Mouse (Mus musculus) liver, embryonic 16.5 days (tissue): ENCODE results near the gene Olfr955. TPM values are rescaled to one million over a fixed set of nuclear protein-coding genes. Genes with fewer than 3 reads are reported as not detected.

ENCODE experiments used
- polyA plus RNA-seq: library from polyadenylated mRNA; unstranded; fragments of >200 nt; fragmentation: Nextera tagmentation; extraction: Ambion mirVana; gene quantifications from 2 replicates; pipeline ENCODE4 v1.2.1, GENCODE M21; 2015

Olfr955 gene
- polyA plus RNA-seq, 1 experiment from 2014 or later, result not detected

Other genes with a start within 250 kb of the Olfr955 start
- not detected in 2 replicates for gene Olfr1537, start 221.9 kb downstream of the Olfr955 start, polyA plus RNA-seq
- not detected in 2 replicates for gene Olfr945, start 195.1 kb downstream of the Olfr955 start, polyA plus RNA-seq
- gene Olfr948, start 145.9 kb downstream of the Olfr955 start, polyA plus RNA-seq, result not detected in 2 replicates
- gene Olfr951, start 84.5 kb downstream of the Olfr955 start, polyA plus RNA-seq, result not detected in 2 replicates
- gene Olfr952, start 44.8 kb downstream of the Olfr955 start, polyA plus RNA-seq, result not detected in 2 replicates
- gene Olfr954, start 15.2 kb downstream of the Olfr955 start, polyA plus RNA-seq, result not detected in 2 replicates
- gene Olfr44, start 22.1 kb upstream of the Olfr955 start, polyA plus RNA-seq, result not detected in 2 replicates
- gene Olfr957, start 43.9 kb upstream of the Olfr955 start, polyA plus RNA-seq, result not detected in 2 replicates
- not detected in 2 replicates for gene Olfr958, start 82.1 kb upstream of the Olfr955 start, polyA plus RNA-seq
- not detected in 2 replicates for gene Olfr959, start 103.6 kb upstream of the Olfr955 start, polyA plus RNA-seq
- gene AW551984, start 132.5 kb upstream of the Olfr955 start, polyA plus RNA-seq, result 3.1 and 4.1 TPM in 2 replicates
- not detected in 2 replicates for gene Olfr148, start 138.7 kb upstream of the Olfr955 start, polyA plus RNA-seq
- gene Olfr960, start 149.4 kb upstream of the Olfr955 start, polyA plus RNA-seq, result not detected in 2 replicates
- gene Olfr961, start 173.1 kb upstream of the Olfr955 start, polyA plus RNA-seq, result not detected in 2 replicates
- gene Olfr963, start 195.3 kb upstream of the Olfr955 start, polyA plus RNA-seq, result not detected in 2 replicates
- gene Olfr149, start 235.2 kb upstream of the Olfr955 start, polyA plus RNA-seq, result not detected in 2 replicates
- not detected in 2 replicates for gene Olfr965, start 239.4 kb upstream of the Olfr955 start, polyA plus RNA-seq